Mouse (Mus musculus) hindbrain, embryonic 15.5 days (tissue): ENCODE measurements around the gene Kazald1. TPM values are rescaled to one million over a fixed set of nuclear protein-coding genes. Genes with fewer than 3 reads are reported as not detected.
A peak's percentile ranks its signal among the peaks of the same experiment; 100 is the strongest.

Source experiments
- ATAC-seq: fragments of 200-750 bp; cut with Nextera tagmentation; 2 replicates; pipeline ENCODE4 v1.8.0; 2017; ENCODE audit warnings: low read depth, moderate number of reproducible peaks, moderate TSS enrichment; ENCODE audit not compliant: low FRiP score
- H3K27ac ChIP-seq: fragments of 300-500 bp; sonication (generic); replicated peaks from 2 replicates; pipeline ENCODE4 v1.5.1; 2015; ENCODE audit warnings: mild to moderate bottlenecking, inconsistent platforms
- H3K27me3 ChIP-seq: fragments of 300-500 bp; sonication (generic); 2 replicates; pipeline ENCODE4 v1.6.1; 2015; ENCODE audit warnings: control low read depth, inconsistent platforms
- H3K36me3 ChIP-seq: fragments of 300-500 bp; sonication (generic); 2 replicates; pipeline ENCODE4 v1.6.1; 2015; ENCODE audit warnings: control low read depth, inconsistent platforms
- H3K4me1 ChIP-seq: fragments of 300-500 bp; sonication (generic); replicated peaks from 2 replicates; pipeline ENCODE4 v1.6.1; 2015; ENCODE audit warnings: control low read depth, inconsistent platforms
- H3K4me2 ChIP-seq: fragments of 300-500 bp; sonication (generic); 2 replicates; pipeline ENCODE4 v1.6.1; 2015; ENCODE audit warnings: moderate library complexity, mild to moderate bottlenecking, inconsistent platforms
- H3K4me3 ChIP-seq: fragments of 300-500 bp; sonication (generic); 2 replicates; pipeline ENCODE4 v1.5.1; 2015; ENCODE audit warnings: mild to moderate bottlenecking, inconsistent platforms
- H3K9ac ChIP-seq: fragments of 300-500 bp; sonication (generic); 2 replicates; pipeline ENCODE4 v1.6.1; 2015; ENCODE audit warnings: inconsistent platforms
- H3K9me3 ChIP-seq: fragments of 300-500 bp; sonication (generic); 2 replicates; pipeline ENCODE4 v1.6.1; 2016; ENCODE audit warnings: control low read depth, inconsistent platforms
- WGBS: fragments of 180-500 bp; shearing (Covaris S2); methylation state at CpG from one replicate; pipeline ENCODE4 v1.1.7; 2015; 5-methylcytosine and 5-hydroxymethylcytosine counted together
- polyA plus RNA-seq: library from polyadenylated mRNA; unstranded; fragments of >200 nt; fragmentation: Nextera tagmentation; extraction: Ambion mirVana; gene quantifications from 2 replicates; pipeline ENCODE4 v1.2.1, GENCODE M21; 2015

The Kazald1 gene
- 2.3 and 2.6 TPM in 2 replicates for polyA plus RNA-seq

DNA sequence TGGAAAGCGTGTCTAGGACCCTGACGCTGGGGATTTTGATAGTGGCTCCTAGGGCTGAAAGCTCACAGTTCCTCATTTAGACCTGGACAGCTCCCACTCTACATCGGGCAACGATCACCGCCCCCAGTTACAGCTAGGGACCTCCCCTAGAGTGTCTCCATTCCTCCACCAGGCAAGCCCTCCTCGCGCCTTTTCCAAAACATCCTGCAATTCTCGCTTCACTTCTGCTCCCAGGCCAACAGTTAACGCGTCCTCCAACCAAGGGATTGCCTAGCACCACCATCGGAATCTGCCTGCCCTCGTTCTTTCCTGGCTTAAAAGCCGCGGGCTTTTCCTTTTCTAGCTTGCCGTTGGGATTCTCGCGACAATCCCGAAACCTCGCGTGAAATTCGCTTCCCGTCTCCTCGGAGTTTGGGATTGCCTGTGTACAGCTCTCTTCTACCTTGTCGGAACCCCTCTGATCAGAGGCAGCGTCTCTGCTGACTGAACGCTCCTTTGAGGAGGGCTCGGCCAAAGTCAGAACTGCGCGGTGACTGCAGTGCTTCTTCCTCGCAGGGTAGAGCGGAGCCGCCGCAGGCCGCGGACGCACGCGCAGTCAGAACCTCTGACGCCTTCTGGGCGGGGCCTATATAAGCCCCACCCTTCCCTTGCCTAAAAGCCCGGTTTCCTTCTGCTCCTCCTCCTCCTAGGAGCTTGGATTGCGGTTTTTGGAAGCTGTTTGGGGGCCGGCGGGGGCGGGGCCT lies at the start of gene Kazald1:
Kazald1 (plus strand) TSS at position 662 of the 743 bp plus-strand sequence.
- Histone ChIP-seq H3K4me1 (peaks cover 28% of the 10 kb centered on the region), H3K4me3 (peak within 1 kb of the TSS; percentile 77), H3K27me3 (peaks cover 53% of the 10 kb centered on the region), H3K36me3 (no peaks in the 10 kb centered on the region), H3K27ac (peak within 1 kb of the TSS; percentile 95), H3K9me3 (no peaks in the 10 kb centered on the region), H3K4me2 (peak within 1 kb of the TSS; percentile 99), H3K9ac (peak within 1 kb of the TSS; percentile 89)
- peak; percentile 90 for ATAC-seq
- 0% methylated on average over 45 of the region's 45 CpGs for WGBS

DNA sequence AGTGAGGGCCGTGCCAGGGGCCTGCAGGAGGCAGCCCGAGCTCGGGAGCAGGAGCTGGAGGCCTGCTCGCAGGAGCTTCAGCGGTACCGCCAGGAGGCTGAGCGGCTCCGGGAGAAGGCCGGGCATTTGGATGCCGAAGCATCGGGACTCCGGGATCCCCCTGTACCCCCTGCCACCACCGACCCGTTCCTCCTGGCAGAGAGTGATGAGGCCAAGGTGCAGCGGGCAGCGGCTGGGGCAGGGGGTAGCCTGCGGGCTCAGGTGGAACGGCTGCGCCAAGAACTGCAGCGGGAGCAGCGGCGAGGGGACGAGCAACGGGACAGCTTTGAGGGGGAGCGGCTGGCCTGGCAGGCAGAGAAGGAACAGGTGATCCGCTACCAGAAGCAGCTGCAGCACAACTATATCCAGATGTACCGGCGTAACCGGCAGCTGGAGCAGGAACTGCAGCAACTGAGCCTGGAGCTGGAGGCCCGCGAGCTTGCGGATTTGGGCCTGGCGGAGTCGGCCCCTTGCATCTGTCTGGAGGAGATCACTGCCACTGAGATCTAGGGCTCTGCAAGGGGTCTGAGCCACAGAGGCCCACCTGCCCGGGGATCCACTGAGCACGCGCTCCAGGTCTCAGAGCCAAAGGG lies 49.0 kb upstream of the Kazald1 start:
- H3K36me3 ChIP-seq = peaks cover 28% of the 10 kb centered on the region
- H3K4me2 ChIP-seq = no peak overlapping the region
- H3K9me3 ChIP-seq = no peaks in the 10 kb centered on the region
- no peak overlapping the region for H3K27ac ChIP-seq
- peaks cover 15% of the 10 kb centered on the region for H3K4me1 ChIP-seq
- H3K9ac ChIP-seq = no peak overlapping the region
- no peak for ATAC-seq
- 94% methylated on average over 37 of the region's 37 CpGs for WGBS
- H3K27me3 ChIP-seq = no peaks in the 10 kb centered on the region
- no peak overlapping the region for H3K4me3 ChIP-seq

DNA sequence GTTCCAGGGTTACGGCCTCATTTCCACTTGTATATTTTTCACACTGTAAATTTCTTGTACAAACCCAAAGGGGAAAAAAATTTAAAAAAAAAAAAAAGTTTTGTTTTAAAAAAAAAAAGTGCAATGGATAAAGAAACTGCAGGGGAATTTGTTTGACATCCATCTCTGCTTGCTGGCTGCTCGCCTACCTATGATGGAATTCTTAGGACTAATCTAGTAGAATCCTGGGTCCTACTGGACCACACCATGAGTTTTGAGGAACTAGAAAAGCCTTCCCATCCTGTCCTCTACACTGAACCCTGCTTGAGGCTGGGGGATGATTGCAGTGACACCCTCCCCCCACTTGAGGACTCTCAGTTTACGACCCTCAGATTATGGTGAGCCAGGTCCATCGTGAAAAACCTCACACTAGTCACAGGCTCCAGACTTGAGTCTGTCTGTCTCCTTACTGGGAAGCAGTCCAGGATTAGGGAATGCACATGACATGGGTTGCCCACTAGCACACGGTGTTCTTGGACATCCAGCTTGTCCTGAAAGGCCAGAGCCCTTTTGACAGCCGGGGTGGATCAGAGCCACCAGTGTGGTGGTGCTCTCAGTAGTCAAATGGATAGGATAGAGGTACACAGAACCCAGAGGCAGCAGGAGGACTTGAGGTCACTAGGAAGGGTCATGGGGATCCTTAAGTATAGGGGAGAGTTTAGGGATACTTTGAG lies 47.9 kb upstream of the Kazald1 start:
- no peak overlapping the region for H3K4me2 ChIP-seq
- H3K9ac ChIP-seq = no peak overlapping the region
- no peak overlapping the region for H3K4me3 ChIP-seq
- WGBS = 81% methylated on average over 6 of the region's 6 CpGs
- peaks cover 28% of the 10 kb centered on the region for H3K36me3 ChIP-seq
- no peaks in the 10 kb centered on the region for H3K9me3 ChIP-seq
- ATAC-seq = no peak
- H3K27ac ChIP-seq = no peak overlapping the region
- no peaks in the 10 kb centered on the region for H3K27me3 ChIP-seq
- peaks cover 16% of the 10 kb centered on the region; the same call in 1 of the 2 replicates for H3K4me1 ChIP-seq

DNA sequence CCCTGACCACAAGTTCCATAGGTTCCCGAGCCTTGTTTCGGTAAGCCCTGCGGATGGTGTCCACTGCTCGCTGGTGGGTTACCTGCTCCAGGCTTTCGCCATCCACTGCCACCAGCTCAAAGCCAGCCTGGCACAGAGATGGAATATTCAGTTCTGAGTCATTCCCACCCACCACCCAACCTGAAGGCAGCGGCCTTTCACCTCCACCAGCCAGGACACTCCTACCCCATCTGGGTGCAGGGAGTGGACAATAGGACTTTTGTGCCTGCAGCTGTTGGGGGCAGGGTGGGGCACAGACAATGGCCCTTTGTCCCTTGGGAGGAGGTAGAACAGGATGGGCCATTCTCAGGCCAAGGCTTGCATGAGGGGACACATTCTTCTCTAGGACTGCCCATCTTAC lies 47.2 kb upstream of the Kazald1 start:
- H3K27me3 ChIP-seq = no peaks in the 10 kb centered on the region
- no peak overlapping the region for H3K4me2 ChIP-seq
- no peak overlapping the region for H3K4me3 ChIP-seq
- H3K27ac ChIP-seq = no peak overlapping the region
- WGBS = 82% methylated on average over 6 of the region's 6 CpGs
- no peaks in the 10 kb centered on the region for H3K9me3 ChIP-seq
- peaks cover 24% of the 10 kb centered on the region; the same call in 1 of the 2 replicates for H3K4me1 ChIP-seq
- H3K36me3 ChIP-seq = peaks cover 28% of the 10 kb centered on the region
- H3K9ac ChIP-seq = no peak overlapping the region
- no peak for ATAC-seq

DNA sequence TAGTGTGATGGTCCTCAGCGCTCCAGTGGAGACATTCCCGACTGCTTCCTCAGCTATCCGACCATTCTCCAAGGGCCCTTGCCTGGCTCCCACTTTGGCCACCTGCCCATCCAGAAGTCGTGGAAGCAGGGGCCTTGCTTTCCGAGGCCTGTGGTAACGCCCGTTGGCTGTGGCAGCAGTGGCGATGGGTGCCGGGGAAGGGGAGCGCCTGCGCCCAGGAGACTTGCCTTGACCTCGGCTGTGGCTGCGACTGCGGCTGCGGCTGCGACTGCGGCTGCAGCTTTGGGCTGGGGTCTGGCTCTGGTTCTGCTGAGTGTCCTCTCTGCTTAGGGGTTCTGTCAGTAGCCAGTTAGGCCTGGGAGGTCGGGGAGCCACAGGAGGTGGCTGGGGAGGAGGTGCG lies 46.3 kb upstream of the Kazald1 start:
- ATAC-seq = no peak
- Histone ChIP-seq H3K9me3 (no peaks in the 10 kb centered on the region), H3K36me3 (peaks cover 28% of the 10 kb centered on the region), H3K4me3 (no peak overlapping the region), H3K4me2 (no peak overlapping the region), H3K9ac (no peak overlapping the region), H3K27me3 (no peaks in the 10 kb centered on the region), H3K4me1 (peaks cover 26% of the 10 kb centered on the region; the same call in 1 of the 2 replicates), H3K27ac (no peak overlapping the region)
- 62% methylated on average over 19 of the region's 19 CpGs for WGBS

DNA sequence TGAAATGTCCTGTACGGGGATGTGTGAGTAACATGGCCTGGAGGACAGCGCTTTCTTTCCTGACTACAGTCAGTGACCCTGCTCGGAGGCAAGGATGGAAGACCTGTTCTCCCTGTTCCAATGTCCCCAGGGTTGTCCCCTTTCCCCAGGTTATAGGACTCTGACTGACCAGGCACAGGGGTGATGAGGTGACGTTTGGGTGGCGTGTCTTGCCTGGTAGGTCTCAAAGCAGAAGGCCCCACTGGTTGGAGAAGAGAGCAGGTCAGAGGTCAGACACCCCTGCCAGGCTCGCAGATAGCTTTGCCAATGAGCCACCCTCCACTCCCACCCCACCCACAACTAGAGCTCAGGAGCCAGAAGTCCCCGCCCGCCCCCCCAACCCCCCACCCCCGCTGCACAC lies 45.5 kb upstream of the Kazald1 start:
- H3K9ac ChIP-seq = no peak overlapping the region
- no peak for ATAC-seq
- H3K4me2 ChIP-seq = no peak overlapping the region
- peaks cover 26% of the 10 kb centered on the region; the same call in 1 of the 2 replicates for H3K4me1 ChIP-seq
- H3K9me3 ChIP-seq = no peaks in the 10 kb centered on the region
- H3K4me3 ChIP-seq = no peak overlapping the region
- H3K36me3 ChIP-seq = peaks cover 28% of the 10 kb centered on the region
- H3K27me3 ChIP-seq = no peaks in the 10 kb centered on the region
- WGBS = 51% methylated on average over 9 of the region's 9 CpGs
- no peak overlapping the region for H3K27ac ChIP-seq

DNA sequence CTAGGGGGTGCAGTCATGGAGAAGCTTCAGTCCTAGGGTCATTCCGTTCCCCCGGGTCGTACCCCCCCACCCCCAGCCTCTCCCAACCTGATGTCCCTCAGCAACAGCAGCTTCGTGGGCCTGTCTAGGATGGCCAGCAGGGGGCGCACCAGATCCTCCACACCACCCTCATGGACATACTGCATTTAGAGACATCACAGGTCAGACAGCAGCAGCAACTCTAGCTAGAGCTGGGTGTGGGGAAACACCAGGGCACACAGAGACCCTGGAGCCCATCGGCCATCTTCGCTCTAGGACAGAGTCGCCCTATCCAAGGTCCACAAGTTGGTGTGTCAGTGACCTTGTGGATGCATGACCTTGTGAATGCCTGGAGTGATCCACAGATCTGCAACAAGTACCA lies 44.9 kb upstream of the Kazald1 start:
- H3K36me3 ChIP-seq = peaks cover 25% of the 10 kb centered on the region
- WGBS = 37% methylated on average over 8 of the region's 8 CpGs
- H3K4me3 ChIP-seq = no peak overlapping the region
- H3K4me1 ChIP-seq = peaks cover 26% of the 10 kb centered on the region; the same call in 1 of the 2 replicates
- H3K27ac ChIP-seq = no peak overlapping the region
- ATAC-seq = peak; percentile 17; the same call in 1 of the 2 replicates
- H3K9ac ChIP-seq = no peak overlapping the region
- no peaks in the 10 kb centered on the region for H3K27me3 ChIP-seq
- no peaks in the 10 kb centered on the region for H3K9me3 ChIP-seq
- no peak overlapping the region for H3K4me2 ChIP-seq

DNA sequence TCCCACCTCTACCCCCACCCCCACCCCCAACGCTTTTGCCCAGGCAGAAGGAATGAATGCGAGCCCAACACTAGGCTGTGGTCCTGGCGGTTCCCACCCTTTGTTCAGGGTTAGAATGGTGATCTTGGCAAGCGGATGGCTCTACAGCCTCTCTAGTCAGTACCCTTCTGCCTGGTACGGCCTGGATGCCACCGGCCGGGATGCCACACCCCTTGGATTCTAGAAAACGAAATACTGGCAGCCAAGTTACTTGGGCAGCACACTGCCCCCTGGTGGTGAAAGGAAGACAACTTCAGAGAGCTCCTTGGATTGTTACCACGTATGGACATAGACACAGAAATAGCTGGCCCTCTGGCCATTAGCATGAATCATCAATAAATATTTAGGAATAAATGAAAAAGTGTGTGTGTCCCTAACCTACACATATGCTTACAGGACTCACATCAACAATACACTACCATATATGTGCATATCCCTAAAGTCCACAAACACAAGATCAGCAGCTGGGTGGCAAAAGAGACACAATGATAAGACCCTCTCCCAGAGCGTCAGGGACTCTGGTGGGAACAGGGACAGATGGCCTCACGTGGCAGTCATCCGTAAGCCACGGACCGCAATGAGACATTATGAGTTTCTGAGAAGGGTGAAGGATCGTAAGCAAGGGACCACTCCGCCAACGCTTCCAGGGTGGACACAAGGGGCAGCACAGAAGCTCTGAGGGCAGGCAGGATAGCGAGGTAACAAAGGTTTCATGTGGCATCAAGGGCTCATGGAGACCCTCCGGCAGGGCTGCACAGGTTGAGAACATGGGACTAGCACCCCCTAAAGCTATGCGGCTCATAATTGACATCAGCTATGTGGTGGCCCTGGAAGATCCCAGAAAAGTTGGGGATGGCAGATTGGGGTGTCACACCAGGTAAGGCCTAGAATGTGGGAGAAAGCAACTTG lies 44.0 kb upstream of the Kazald1 start:
- Histone ChIP-seq H3K27ac (no peak overlapping the region), H3K4me2 (peak overlapping the region; percentile 44), H3K36me3 (peaks cover 17% of the 10 kb centered on the region), H3K9ac (no peak overlapping the region), H3K9me3 (no peaks in the 10 kb centered on the region), H3K4me1 (peaks cover 26% of the 10 kb centered on the region; the same call in 1 of the 2 replicates), H3K27me3 (no peaks in the 10 kb centered on the region), H3K4me3 (no peak overlapping the region)
- peak; percentile 55 for ATAC-seq
- WGBS = 38% methylated on average over 20 of the region's 20 CpGs

DNA sequence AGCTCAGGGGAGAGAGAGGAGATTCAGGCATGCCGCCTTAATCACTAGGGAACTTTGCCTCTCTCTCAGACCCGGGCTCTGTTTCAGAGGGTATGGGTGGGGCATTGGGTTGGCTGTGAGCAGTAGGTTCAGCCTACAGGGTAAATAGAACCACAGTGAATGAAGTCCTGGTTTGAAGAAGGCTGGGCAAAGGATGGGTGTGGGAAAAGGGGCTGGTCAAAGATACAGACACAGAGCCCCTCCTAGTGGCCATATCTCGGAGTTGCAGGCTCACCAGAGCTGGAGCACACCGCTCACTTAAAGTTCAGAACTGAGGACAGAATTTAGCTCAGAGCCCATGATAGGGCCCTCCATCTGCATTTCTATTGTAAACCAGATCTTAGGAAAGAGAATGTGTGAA lies 43.3 kb upstream of the Kazald1 start:
- Histone ChIP-seq H3K4me2 (no peak overlapping the region), H3K9me3 (no peaks in the 10 kb centered on the region), H3K27ac (no peak overlapping the region), H3K9ac (no peak overlapping the region), H3K36me3 (peaks cover 10% of the 10 kb centered on the region; the same call in 1 of the 2 replicates), H3K27me3 (no peaks in the 10 kb centered on the region), H3K4me3 (no peak overlapping the region), H3K4me1 (peaks cover 26% of the 10 kb centered on the region; the same call in 1 of the 2 replicates)
- ATAC-seq = peak; percentile 30; the same call in 1 of the 2 replicates
- 25% methylated on average over 4 of the region's 4 CpGs for WGBS

DNA sequence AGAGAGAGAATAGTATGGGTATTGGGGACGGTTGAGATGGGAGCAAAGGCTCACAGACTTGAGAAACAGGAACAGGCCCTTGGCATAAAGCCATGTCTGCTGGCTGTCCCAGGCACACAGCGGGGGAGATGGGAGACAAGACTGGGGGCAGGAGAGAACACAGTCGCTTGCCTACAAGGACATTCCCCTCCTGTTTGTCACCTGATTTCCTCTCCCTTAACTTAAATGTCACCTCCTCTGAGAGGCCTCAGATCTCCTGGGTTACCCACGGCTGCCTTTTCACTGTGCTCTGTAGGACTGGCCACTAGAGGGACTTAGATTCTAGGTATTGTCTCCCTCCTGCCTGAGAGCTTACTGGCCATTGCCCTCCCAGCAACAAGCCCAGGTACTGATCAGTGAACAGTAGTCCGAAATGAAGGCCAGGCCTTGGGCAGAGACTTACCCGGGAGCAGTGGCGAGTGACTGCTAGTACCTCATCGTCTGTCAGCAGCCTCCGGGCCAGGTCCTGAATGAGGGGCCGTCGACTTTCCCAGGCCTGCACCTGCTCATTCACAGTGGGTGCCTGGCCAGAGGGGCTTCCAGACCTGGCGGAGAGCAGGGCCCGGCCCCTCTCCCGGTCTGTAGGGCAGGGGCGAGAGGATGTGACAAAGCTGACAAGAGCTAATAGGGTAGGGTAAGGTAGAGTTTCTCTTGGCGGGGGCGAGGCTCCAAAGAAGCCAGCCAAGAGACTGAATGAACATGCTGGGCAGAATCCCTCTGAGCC lies 42.3 kb upstream of the Kazald1 start:
- no peak overlapping the region for H3K4me2 ChIP-seq
- H3K4me3 ChIP-seq = no peak overlapping the region
- no peaks in the 10 kb centered on the region for H3K9me3 ChIP-seq
- H3K9ac ChIP-seq = no peak overlapping the region
- 51% methylated on average over 17 of the region's 17 CpGs for WGBS
- H3K36me3 ChIP-seq = peaks cover 1% of the 10 kb centered on the region; the same call in 1 of the 2 replicates
- H3K27me3 ChIP-seq = no peaks in the 10 kb centered on the region
- H3K27ac ChIP-seq = no peak overlapping the region
- peaks cover 26% of the 10 kb centered on the region; the same call in 1 of the 2 replicates for H3K4me1 ChIP-seq
- ATAC-seq = no peak
